Mouse (Mus musculus) left cerebral cortex, postnatal 14 days (tissue): ENCODE data around the gene Mmp3. TPM values are rescaled to one million over a fixed set of nuclear protein-coding genes. Genes with fewer than 3 reads are reported as not detected.
"Not testable (repeated sequence)": the region's sequence is repeated elsewhere in the genome, so short reads cannot be mapped to it uniquely, and the experiment has no call there.

Source experiments
- DNase-seq, 2 experiments: peaks; one replicate each; pipeline ENCODE4 v3.0.0; 2021 to 2022; ENCODE audit warnings: low spot score in 2 of 2, mixed read lengths in 1 of 2
- intact Hi-C: fragments of 180-260 bp; cut with DNase I; formaldehyde crosslinking; loops from one replicate; pipeline ENCODE4 v1.15.1; 2025
- long read RNA-seq, 2 experiments: library from polyadenylated mRNA; stranded (forward); transcript quantifications; one replicate each; pipeline ENCODE4 v2.0.0; 2021
- total RNA-seq, 2 experiments: library from RNA; stranded (reverse); gene quantifications; 2 replicates each; pipeline ENCODE4 v1.2.3; 2021

Mmp3 gene
- total RNA-seq, result not detected
- long read RNA-seq, experiment 1, result 0 reads
- long read RNA-seq, experiment 2, result 0 reads

- intact Hi-C loops, result no loop called here
Measured at GRCm38 (mm10) chr9:7445522-7445921, at the start of gene Mmp3. TSS of gene Mmp3 (plus strand) at chr9:7445822.

GRCm38 (mm10) chr9:7396556-7396955, 49.1 kb upstream of the Mmp3 start:
- DNase-seq, result not testable (repeated sequence)

More at GRCm38 (mm10) chr9:7445522-7445921, at the start of gene Mmp3:
- no peak for DNase-seq

GRCm38 (mm10) chr9:7453302-7453701, 7.7 kb downstream of the Mmp3 start:
- intact Hi-C loops, result no loop called here
- no peak for DNase-seq

More at GRCm38 (mm10) chr9:7396556-7396955, 49.1 kb upstream of the Mmp3 start:
- intact Hi-C loops, result not testable (repeated sequence)

- no peak for DNase-seq
- intact Hi-C loops, result no loop called here
Measured at GRCm38 (mm10) chr9:7470262-7470661, 24.6 kb downstream of the Mmp3 start.

GRCm38 (mm10) chr9:7483684-7484394, 38.2 kb downstream of the Mmp3 start:
- intact Hi-C loops, result no loop called here
- DNase-seq, result no peak

GRCm38 (mm10) chr9:7501138-7501537, 55.5 kb downstream of the Mmp3 start:
- intact Hi-C loops, result no loop called here
- DNase-seq, result no peak

- DNase-seq, result no peak
- intact Hi-C loops, result no loop called here
Measured at GRCm38 (mm10) chr9:7502051-7502450, 56.4 kb downstream of the Mmp3 start, which contains the start of gene Mmp10. TSS of gene Mmp10 (plus strand) at chr9:7502352.

Other genes with a start within 250 kb of the Mmp3 start
- under 1 TPM; 0.17 to 0.18 TPM for gene Mmp13, start 173.3 kb upstream of the Mmp3 start, total RNA-seq
- not detected for gene Mmp12, start 101.4 kb upstream of the Mmp3 start, total RNA-seq
- gene Mmp1b, start 57.8 kb upstream of the Mmp3 start, total RNA-seq, result not detected
- not detected for gene Mmp10, start 56.5 kb downstream of the Mmp3 start, total RNA-seq
- gene Mmp8, start 112.6 kb downstream of the Mmp3 start, total RNA-seq, result not detected
- not detected for gene Mmp27, start 125.6 kb downstream of the Mmp3 start, total RNA-seq
- not detected for gene Mmp20, start 182.4 kb downstream of the Mmp3 start, total RNA-seq
- not detected for gene Mmp7, start 246.3 kb downstream of the Mmp3 start, total RNA-seq